Mouse (Mus musculus) erythroblast, embryonic 14.5 days (primary cell): Measurements from ENCODE around the gene 4930522H14Rik. TPM values are rescaled to one million over a fixed set of nuclear protein-coding genes. Genes with fewer than 3 reads are reported as not detected.

Source experiments
- H3K27me3 ChIP-seq: 2 replicates; pipeline ENCODE4 v1.6.1; 2012; ENCODE audit warnings: inconsistent platforms; ENCODE audit not compliant: control insufficient read depth
- H3K36me3 ChIP-seq: 2 replicates; pipeline ENCODE4 v1.6.1; 2012; ENCODE audit warnings: mild to moderate bottlenecking, inconsistent platforms; ENCODE audit not compliant: control insufficient read depth
- H3K4me1 ChIP-seq: 2 replicates; pipeline ENCODE4 v1.6.1; 2012; ENCODE audit warnings: inconsistent platforms; ENCODE audit not compliant: control insufficient read depth
- H3K4me3 ChIP-seq: replicated peaks from 2 replicates; pipeline ENCODE3; 2012; ENCODE audit warnings: moderate library complexity, mild to moderate bottlenecking, inconsistent platforms
- H3K9me3 ChIP-seq: 2 replicates; pipeline ENCODE4 v1.6.1; 2012; ENCODE audit warnings: low read length, inconsistent platforms, mixed read lengths; ENCODE audit not compliant: control insufficient read depth
- GATA1 ChIP-seq: IDR thresholded peaks from 2 replicates; pipeline ENCODE4 v1.6.1; 2012; ENCODE audit warnings: low read length, inconsistent platforms, mixed read lengths
- TAL1 ChIP-seq: IDR thresholded peaks from 3 replicates; pipeline ENCODE4 v1.6.1; 2012; ENCODE audit warnings: low read length, inconsistent platforms, mixed read lengths
- polyA plus RNA-seq: library from polyadenylated mRNA; stranded (reverse); fragments of >175 nt; gene quantifications from 2 replicates; pipeline ENCODE4 v1.2.3, GENCODE M21; 2012

The 4930522H14Rik gene
- polyA plus RNA-seq, 1 experiment = not detected

- Histone ChIP-seq H3K27me3 (no peaks in the 10 kb centered on the region), H3K9me3 (no peaks in the 10 kb centered on the region), H3K4me1 (peaks cover 50% of the 10 kb centered on the region), H3K4me3 (no peak overlapping the region), H3K36me3 (peaks cover 64% of the 10 kb centered on the region)
- TF ChIP-seq GATA1 (no peak), TAL1 (no peak)
Observed at GRCm38 (mm10) chr4:109460421-109461179, 70.5 kb downstream of the 4930522H14Rik start.

GRCm38 (mm10) chr4:109456821-109457220 is 74.3 kb downstream of the 4930522H14Rik start:
- Histone ChIP-seq H3K9me3 (no peaks in the 10 kb centered on the region), H3K4me1 (peaks cover 25% of the 10 kb centered on the region), H3K36me3 (peaks cover 77% of the 10 kb centered on the region), H3K4me3 (no peak overlapping the region), H3K27me3 (no peaks in the 10 kb centered on the region)
- TF ChIP-seq TAL1 (no peak), GATA1 (no peak)

Other genes starting within 250 kb of the 4930522H14Rik start
- gene Ttc39a, start 124.7 kb downstream of the 4930522H14Rik start, polyA plus RNA-seq = 4.4 and 5.5 TPM in 2 replicates
- 23.6 and 24.5 TPM in 2 replicates for gene Rnf11, start 46.6 kb downstream of the 4930522H14Rik start, polyA plus RNA-seq
- 16.3 and 18.3 TPM in 2 replicates for gene Cdkn2c, start 135.9 kb upstream of the 4930522H14Rik start, polyA plus RNA-seq
- gene Faf1, start 145.3 kb upstream of the 4930522H14Rik start, polyA plus RNA-seq = 0.77 and 0.90 TPM in 2 replicates